Mouse (Mus musculus): ENCODE results near the gene Gm3633.
"Not testable (repeated sequence)": the region's sequence is repeated elsewhere in the genome, so short reads cannot be mapped to it uniquely, and the experiment has no call there.

DNA sequence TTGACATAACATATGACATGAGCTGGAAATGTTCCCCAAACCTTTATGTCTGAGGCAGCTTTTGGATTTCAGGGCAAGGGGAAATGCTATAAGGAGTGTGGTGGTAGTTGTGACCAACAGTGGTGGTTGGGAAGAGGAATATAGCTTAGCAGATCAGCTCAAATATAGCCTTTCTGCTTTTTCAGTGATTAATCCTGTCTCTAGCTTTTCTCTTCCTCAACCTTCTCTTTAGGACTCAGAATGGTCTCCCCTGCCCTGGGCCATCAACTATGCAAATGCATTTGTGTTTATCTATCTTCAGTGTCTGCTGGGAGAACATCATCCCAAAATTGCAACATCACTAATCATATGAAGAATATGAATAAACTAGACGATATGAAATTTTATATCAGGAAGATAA, 13.9 kb upstream of the Gm3633 start, which contains the start of gene Gm10378:
- not testable (repeated sequence) for TF ChIP-seq CTCF (IDR thresholded peaks at IDR 0.05; ENCODE audit: low read depth, low read length); POLR2A (IDR thresholded peaks at IDR 0.05; ENCODE audit: extremely low read depth, insufficient read depth, low read length)
